21 mouse cellular contexts compared by ENCODE assay signal in the genomic region with DNA sequence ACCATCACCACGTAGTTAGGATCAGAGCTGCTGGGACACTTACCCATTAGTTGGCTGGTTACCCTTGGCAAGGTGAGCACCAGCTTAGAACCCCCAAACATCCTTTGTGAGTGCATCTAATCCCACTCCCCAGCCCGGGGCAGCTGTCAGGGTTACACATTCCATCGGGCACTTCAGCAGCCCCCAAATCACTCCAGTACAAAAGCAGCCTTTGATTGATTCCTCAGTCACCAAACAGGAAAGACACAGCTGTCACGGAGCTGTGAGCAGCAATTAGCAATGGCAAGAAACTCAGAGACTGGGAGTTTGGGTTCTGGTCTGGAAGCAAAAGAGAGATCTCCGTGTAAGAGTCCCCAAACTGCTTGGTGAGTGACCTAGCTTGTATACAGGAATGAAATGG.
DNase-seq lines count a peak whose midpoint lies in the region; ATAC-seq lines count a peak whose summit lies in the region.
"Had no signal": no experiment of that assay in that cellular context is flagged by ENCODE, and none has a peak within 500 bp of the region (broad histone marks: within the 10 kb centered on the region; RNA-seq: fewer than 3 reads in every experiment).

No protein-coding gene starts in this region.

- 13% methylated on average over 5 of the region's 5 CpGs for WGBS in hindbrain, embryonic 11.5 days
- 5% methylated on average over 5 of the region's 5 CpGs for WGBS in hindbrain, embryonic 13.5 days
- WGBS in midbrain, embryonic 12.5 days, result 5% methylated on average over 5 of the region's 5 CpGs
- 4% methylated on average over 5 of the region's 5 CpGs for WGBS in midbrain, embryonic 15.5 days

- no peak overlapping the region for H3K4me3 ChIP-seq in hindbrain, embryonic 11.5 days (ENCODE audit: low read depth, low read length)
- H3K4me3 ChIP-seq in hindbrain, embryonic 13.5 days, result no peak overlapping the region
- no peak overlapping the region for H3K4me3 ChIP-seq in midbrain, embryonic 12.5 days
- no peak overlapping the region for H3K4me3 ChIP-seq in midbrain, embryonic 15.5 days
- H3K4me3 ChIP-seq: erythroblast, embryonic 14.5 days; heart, embryonic 13.5 days; limb, embryonic 15.5 days had no signal

- 0 out of 2 replicates have a peak, but pooled peaks cover 3% of the 10 kb centered on the region for H3K4me1 ChIP-seq in hindbrain, embryonic 11.5 days (replicated peaks; ENCODE audit: control insufficient read depth, insufficient read depth, low read length)
- peaks cover 10% of the 10 kb centered on the region for H3K4me1 ChIP-seq in hindbrain, embryonic 13.5 days (replicated peaks)
- H3K4me1 ChIP-seq in midbrain, embryonic 12.5 days, result peaks cover 13% of the 10 kb centered on the region
- H3K4me1 ChIP-seq in midbrain, embryonic 15.5 days, result 0 out of 2 replicates have a peak, but pooled peaks cover 6% of the 10 kb centered on the region
- H3K4me1 ChIP-seq: heart, embryonic 13.5 days; limb, embryonic 15.5 days had no signal

- H3K9ac ChIP-seq in hindbrain, embryonic 11.5 days (ENCODE audit: low read depth, low read length), result no peak overlapping the region
- no peak overlapping the region for H3K9ac ChIP-seq in hindbrain, embryonic 13.5 days
- no peak overlapping the region for H3K9ac ChIP-seq in midbrain, embryonic 12.5 days (replicated peaks)
- no peak overlapping the region for H3K9ac ChIP-seq in midbrain, embryonic 15.5 days
- H3K9ac ChIP-seq: heart, embryonic 13.5 days; limb, embryonic 15.5 days had no signal

- H3K9me3 ChIP-seq in hindbrain, embryonic 11.5 days (ENCODE audit: control insufficient read depth, low read length), result no peaks in the 10 kb centered on the region
- H3K9me3 ChIP-seq in hindbrain, embryonic 13.5 days, result 0 out of 2 replicates have a peak, but pooled peaks cover 4% of the 10 kb centered on the region
- no peaks in the 10 kb centered on the region for H3K9me3 ChIP-seq in midbrain, embryonic 12.5 days
- no peaks in the 10 kb centered on the region for H3K9me3 ChIP-seq in midbrain, embryonic 15.5 days
- H3K9me3 ChIP-seq: heart, embryonic 13.5 days; limb, embryonic 15.5 days had no signal

- H3K4me2 ChIP-seq in hindbrain, embryonic 11.5 days (replicated peaks; ENCODE audit: low read depth, low read length), result no peak overlapping the region
- no peak overlapping the region for H3K4me2 ChIP-seq in hindbrain, embryonic 13.5 days
- H3K4me2 ChIP-seq in midbrain, embryonic 12.5 days (replicated peaks), result 0 out of 2 replicates have a peak overlapping the region, but pooled peaks have one; percentile 15
- H3K4me2 ChIP-seq in midbrain, embryonic 15.5 days, result no peak overlapping the region
- H3K4me2 ChIP-seq: heart, embryonic 13.5 days; limb, embryonic 15.5 days had no signal

- peak; percentile 26 for DNase-seq in hindbrain, embryonic 11.5 days (ENCODE audit: low spot score)
- peak; percentile 51 for DNase-seq in embryo, embryonic 11 days
- DNase-seq in forelimb bud, embryonic 11.5 days (ENCODE audit: low read depth, low spot score), result peak; percentile 34
- DNase-seq in right cerebral cortex, postnatal 10 days (ENCODE audit: low spot score in 2 of 2), result no peak
- DNase-seq: adrenal gland, postnatal 25 days; cerebellum, adult 8-10 months; gastrocnemius, postnatal 36 days; heart, postnatal 4 days; kidney, postnatal 14 days; lung, postnatal 10 days; right cerebral cortex, postnatal 25 days; thymus, postnatal 14 days had no signal

- H3K36me3 ChIP-seq in hindbrain, embryonic 11.5 days (ENCODE audit: control insufficient read depth, insufficient read depth, low read length), result no peaks in the 10 kb centered on the region
- H3K36me3 ChIP-seq in hindbrain, embryonic 13.5 days, result no peaks in the 10 kb centered on the region
- H3K36me3 ChIP-seq in midbrain, embryonic 12.5 days, result no peaks in the 10 kb centered on the region
- H3K36me3 ChIP-seq in midbrain, embryonic 15.5 days (replicated peaks), result no peaks in the 10 kb centered on the region
- H3K36me3 ChIP-seq: heart, embryonic 13.5 days; limb, embryonic 15.5 days had no signal

- no peak overlapping the region for H3K27ac ChIP-seq in hindbrain, embryonic 11.5 days (ENCODE audit: low read depth, low read length)
- H3K27ac ChIP-seq in hindbrain, embryonic 13.5 days, result no peak overlapping the region
- no peak overlapping the region for H3K27ac ChIP-seq in midbrain, embryonic 12.5 days (replicated peaks)
- H3K27ac ChIP-seq in midbrain, embryonic 15.5 days, result no peak overlapping the region
- H3K27ac ChIP-seq: heart, embryonic 13.5 days; limb, embryonic 15.5 days had no signal

- ATAC-seq in hindbrain, embryonic 11.5 days (ENCODE audit: low FRiP score), result no peak
- no peak for ATAC-seq in hindbrain, embryonic 13.5 days (ENCODE audit: low FRiP score)
- no peak for ATAC-seq in midbrain, embryonic 12.5 days (ENCODE audit: low FRiP score, low read depth)
- no peak for ATAC-seq in midbrain, embryonic 15.5 days (replicated peaks)
- ATAC-seq: activated CD4-positive, CD25-positive, alpha-beta regulatory T cell, adult 4 months; inflammation-experienced regulatory T-cells, adult 6 months; Patski had no signal

- no peaks in the 10 kb centered on the region for H3K27me3 ChIP-seq in hindbrain, embryonic 11.5 days (ENCODE audit: control insufficient read depth, insufficient read depth, low read length)
- peaks cover 11% of the 10 kb centered on the region; the same call in 1 of the 2 replicates for H3K27me3 ChIP-seq in hindbrain, embryonic 13.5 days
- peaks cover 16% of the 10 kb centered on the region for H3K27me3 ChIP-seq in midbrain, embryonic 12.5 days
- H3K27me3 ChIP-seq in midbrain, embryonic 15.5 days (replicated peaks), result no peaks in the 10 kb centered on the region
- H3K27me3 ChIP-seq: limb, embryonic 15.5 days; Patski had no signal

Comparison
In these comparisons a context has a peak if more than half of its experiments do, and no peak if none do; other contexts are left out.
1. DNase-seq: peak in hindbrain, embryonic 11.5 days (single experiment), embryo, embryonic 11 days (single experiment) and forelimb bud, embryonic 11.5 days (single experiment); none in right cerebral cortex, postnatal 10 days (0 of 2).